Mouse (Mus musculus) olfactory bulb, adult 2 months (tissue): ENCODE data around the gene Slc17a4.

Experiments
- CTCF ChIP-seq: fragments of 200-500 bp; IDR thresholded peaks from 2 replicates; pipeline ENCODE4 v1.5.1; 2012; ENCODE audit warnings: low read depth, mild to moderate bottlenecking, low read length, moderate library complexity; ENCODE audit not compliant: insufficient read depth
- POLR2A ChIP-seq: fragments of 200-500 bp; IDR thresholded peaks from 2 replicates; pipeline ENCODE4 v1.6.1; 2012; ENCODE audit warnings: mild to moderate bottlenecking, low read depth, low read length, moderate library complexity; ENCODE audit not compliant: insufficient read depth

DNA sequence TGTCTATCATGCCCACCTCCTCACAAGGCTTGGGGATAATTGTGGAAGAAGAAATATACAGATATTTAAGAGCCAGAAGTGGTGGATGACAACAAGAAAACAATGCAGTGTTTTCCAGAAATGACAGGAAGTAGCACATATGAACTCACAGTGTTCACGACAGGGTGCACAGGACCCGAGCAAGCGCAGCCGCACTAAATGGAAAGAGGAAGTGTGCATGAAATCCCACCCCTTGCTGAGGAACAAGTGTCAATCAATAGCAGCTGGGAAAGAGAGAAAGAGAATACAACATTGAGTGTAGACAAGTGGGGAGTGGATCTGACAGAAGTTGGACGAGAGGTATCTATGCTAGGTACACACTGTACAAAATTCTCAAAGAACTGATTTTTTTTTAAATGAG, 3.5 kb downstream of the Slc17a4 start:
- TF ChIP-seq CTCF (no peak), POLR2A (no peak)
